In genomic region chr9:28731811-28732602, GRCm38 (mm10) we compare ENCODE assay signal across 15 mouse cellular contexts.
DNase-seq lines count a peak whose midpoint lies in the region; ATAC-seq lines count a peak whose summit lies in the region.
"Had no signal": no experiment of that assay in that cellular context is flagged by ENCODE, and none has a peak within 500 bp of the region (broad histone marks: within the 10 kb centered on the region; RNA-seq: fewer than 3 reads in every experiment).

No protein-coding gene starts in this region.

- H3K36me3 ChIP-seq in neural tube, embryonic 15.5 days: no peaks in the 10 kb centered on the region
- H3K36me3 ChIP-seq: embryonic facial prominence, embryonic 10.5 days; heart, embryonic 10.5 days had no signal

- ATAC-seq in neural tube, embryonic 15.5 days (ENCODE audit: low FRiP score): no peak
- ATAC-seq: inflammation-experienced regulatory T-cells, adult 6 months had no signal

- H3K9me3 ChIP-seq in neural tube, embryonic 15.5 days (replicated peaks): no peaks in the 10 kb centered on the region
- H3K9me3 ChIP-seq: embryonic facial prominence, embryonic 10.5 days; heart, embryonic 10.5 days had no signal

- intact Hi-C loops in left cerebral cortex, postnatal 4 days (cut with DNase I): no loop called here

- H3K27ac ChIP-seq in neural tube, embryonic 15.5 days (replicated peaks): no peak overlapping the region
- H3K27ac ChIP-seq: embryonic facial prominence, embryonic 10.5 days; heart, embryonic 10.5 days; left cerebral cortex, adult 2 months had no signal

- 60% methylated on average over 10 of the region's 10 CpGs for WGBS in neural tube, embryonic 15.5 days

- no peaks in the 10 kb centered on the region for H3K4me1 ChIP-seq in neural tube, embryonic 15.5 days
- H3K4me1 ChIP-seq: embryonic facial prominence, embryonic 10.5 days; heart, embryonic 10.5 days had no signal

- no peak overlapping the region for H3K9ac ChIP-seq in neural tube, embryonic 15.5 days (replicated peaks)

- no peak overlapping the region for H3K4me3 ChIP-seq in neural tube, embryonic 15.5 days (replicated peaks)
- H3K4me3 ChIP-seq: embryonic facial prominence, embryonic 10.5 days; heart, embryonic 10.5 days; left cerebral cortex, adult 2 months had no signal

- peak; percentile 22 for DNase-seq in left cerebral cortex, postnatal 4 days
- DNase-seq in left cerebral cortex, adult 9 months (ENCODE audit: low spot score in 2 of 2): no peak
- peak; percentile 55 for DNase-seq in Muller cell, postnatal 12 days (ENCODE audit: inconsistent ontology term)
- peak; percentile 43 for DNase-seq in cerebellum, adult 11 months
- peak; percentile 52 to 70 for DNase-seq in cerebellum, postnatal 10 days
- DNase-seq in adrenal gland, postnatal 14 days: no peak
- DNase-seq: adrenal gland, postnatal 25 days; kidney, adult 2 months; kidney, postnatal 14 days had no signal

- H3K4me2 ChIP-seq in neural tube, embryonic 15.5 days: no peak overlapping the region
- H3K4me2 ChIP-seq: liver, embryonic 11.5 days had no signal

- H3K27me3 ChIP-seq in neural tube, embryonic 15.5 days (replicated peaks): no peaks in the 10 kb centered on the region

Comparison
In these comparisons a context has a peak if more than half of its experiments do, and no peak if none do; other contexts are left out.
1. DNase-seq: peak in left cerebral cortex, postnatal 4 days (single experiment), Muller cell, postnatal 12 days (single experiment), cerebellum, adult 11 months (single experiment) and cerebellum, postnatal 10 days (2 of 2); none in left cerebral cortex, adult 9 months (0 of 2) and adrenal gland, postnatal 14 days (single experiment).